Mouse (Mus musculus) lung, embryonic 16.5 days (tissue): ENCODE measurements around the gene S100a2. TPM values are rescaled to one million over a fixed set of nuclear protein-coding genes. Genes with fewer than 3 reads are reported as not detected.
A peak's percentile ranks its signal among the peaks of the same experiment; 100 is the strongest.

Experiments
- ATAC-seq: fragments of 200-750 bp; cut with Nextera tagmentation; 2 replicates; pipeline ENCODE4 v1.8.0; 2017; ENCODE audit warnings: low read depth, mild to moderate bottlenecking, moderate library complexity
- H3K27ac ChIP-seq: fragments of 300-500 bp; sonication (generic); 2 replicates; pipeline ENCODE4 v1.5.1; 2014; ENCODE audit warnings: mild to moderate bottlenecking, control low read depth, low read length
- H3K27me3 ChIP-seq: fragments of 300-500 bp; sonication (generic); 2 replicates; pipeline ENCODE4 v1.6.1; 2014; ENCODE audit warnings: low read depth, low read length, mixed read lengths; ENCODE audit not compliant: control insufficient read depth, insufficient read depth
- H3K36me3 ChIP-seq: fragments of 300-500 bp; sonication (generic); 2 replicates; pipeline ENCODE4 v1.6.1; 2014; ENCODE audit warnings: low read length; ENCODE audit not compliant: control insufficient read depth, insufficient read depth
- H3K4me1 ChIP-seq: fragments of 300-500 bp; sonication (generic); replicated peaks from 2 replicates; pipeline ENCODE4 v1.6.1; 2014; ENCODE audit warnings: low read length, mixed read lengths; ENCODE audit not compliant: control insufficient read depth, insufficient read depth
- H3K4me2 ChIP-seq: fragments of 300-500 bp; sonication (generic); 2 replicates; pipeline ENCODE4 v1.6.1; 2014; ENCODE audit warnings: low read depth, low read length, control low read depth
- H3K4me3 ChIP-seq: fragments of 300-500 bp; sonication (generic); 2 replicates; pipeline ENCODE4 v1.5.1; 2014; ENCODE audit warnings: mild to moderate bottlenecking, low read length, control low read depth
- H3K9ac ChIP-seq: fragments of 300-500 bp; sonication (generic); 2 replicates; pipeline ENCODE4 v1.6.1; 2014; ENCODE audit warnings: low read length, control low read depth
- H3K9me3 ChIP-seq: fragments of 300-500 bp; sonication (generic); 2 replicates; pipeline ENCODE4 v1.6.1; 2016; ENCODE audit warnings: low read length; ENCODE audit not compliant: control insufficient read depth
- WGBS: fragments of 180-500 bp; shearing (Covaris S2); extraction: QIAGEN DNeasy Blood & Tissue Kit; methylation state at CpG from one replicate; pipeline ENCODE4 v1.1.7; 2014; 5-methylcytosine and 5-hydroxymethylcytosine counted together
- polyA plus RNA-seq: library from polyadenylated mRNA; unstranded; fragments of >200 nt; fragmentation: Nextera tagmentation; extraction: Ambion mirVana; gene quantifications from 2 replicates; pipeline ENCODE4 v1.2.1, GENCODE M21; 2015

S100a2 gene
- polyA plus RNA-seq = not detected in 2 replicates

DNA sequence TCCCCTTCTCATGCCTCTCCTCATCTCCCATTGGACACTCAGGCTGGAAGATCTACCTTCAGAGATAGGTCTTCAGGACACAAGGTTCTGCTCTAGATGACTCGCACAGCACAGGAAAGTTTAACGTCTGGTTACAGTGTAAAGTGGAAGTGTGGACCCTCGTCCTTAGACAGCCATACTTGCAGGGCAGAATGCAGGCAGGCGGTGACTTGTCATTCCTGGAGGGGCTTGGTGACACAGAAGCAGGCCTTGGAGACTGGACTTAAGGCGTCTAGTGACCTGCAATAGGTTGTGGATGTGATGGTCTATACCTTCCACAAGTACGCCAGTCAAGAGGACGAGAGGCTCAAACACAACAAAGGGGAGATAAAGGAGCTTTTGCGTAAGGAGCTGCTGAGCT is at the start of gene S100a2:
Gene S100a2, plus strand, starts transcription at position 301 of the 400 bp plus-strand sequence.
- Histone ChIP-seq H3K4me1 (peaks cover 5% of the 10 kb centered on the region; the same call in 1 of the 2 replicates), H3K9me3 (no peaks in the 10 kb centered on the region), H3K27ac (no peak within 1 kb of the TSS), H3K4me3 (no peak within 1 kb of the TSS), H3K4me2 (no peak within 1 kb of the TSS), H3K9ac (no peak within 1 kb of the TSS), H3K27me3 (no peaks in the 10 kb centered on the region), H3K36me3 (no peaks in the 10 kb centered on the region)
- no peak for ATAC-seq
- 74% methylated on average over 8 of the region's 8 CpGs for WGBS

DNA sequence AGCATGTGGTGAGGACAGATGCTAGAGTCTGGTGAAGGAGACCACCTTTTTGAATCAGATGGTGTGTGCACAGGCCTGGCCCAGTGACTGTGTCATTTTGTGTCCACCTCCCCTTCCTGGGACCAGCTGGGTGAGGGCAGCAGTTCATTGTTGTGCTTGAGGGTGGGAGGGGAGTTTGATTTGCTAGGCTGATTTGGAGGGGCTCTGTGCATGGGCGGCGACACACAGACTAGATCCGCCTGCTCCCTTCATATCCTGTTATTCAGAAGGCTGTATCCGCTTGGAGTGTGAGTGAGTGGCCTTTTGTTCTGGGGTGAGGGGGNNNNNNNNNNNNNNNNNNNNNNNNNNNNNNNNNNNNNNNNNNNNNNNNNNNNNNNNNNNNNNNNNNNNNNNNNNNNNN is 49.1 kb upstream of the S100a2 start:
- ATAC-seq = peak; percentile 68
- WGBS = 35% methylated on average over 4 of the region's 4 CpGs

DNA sequence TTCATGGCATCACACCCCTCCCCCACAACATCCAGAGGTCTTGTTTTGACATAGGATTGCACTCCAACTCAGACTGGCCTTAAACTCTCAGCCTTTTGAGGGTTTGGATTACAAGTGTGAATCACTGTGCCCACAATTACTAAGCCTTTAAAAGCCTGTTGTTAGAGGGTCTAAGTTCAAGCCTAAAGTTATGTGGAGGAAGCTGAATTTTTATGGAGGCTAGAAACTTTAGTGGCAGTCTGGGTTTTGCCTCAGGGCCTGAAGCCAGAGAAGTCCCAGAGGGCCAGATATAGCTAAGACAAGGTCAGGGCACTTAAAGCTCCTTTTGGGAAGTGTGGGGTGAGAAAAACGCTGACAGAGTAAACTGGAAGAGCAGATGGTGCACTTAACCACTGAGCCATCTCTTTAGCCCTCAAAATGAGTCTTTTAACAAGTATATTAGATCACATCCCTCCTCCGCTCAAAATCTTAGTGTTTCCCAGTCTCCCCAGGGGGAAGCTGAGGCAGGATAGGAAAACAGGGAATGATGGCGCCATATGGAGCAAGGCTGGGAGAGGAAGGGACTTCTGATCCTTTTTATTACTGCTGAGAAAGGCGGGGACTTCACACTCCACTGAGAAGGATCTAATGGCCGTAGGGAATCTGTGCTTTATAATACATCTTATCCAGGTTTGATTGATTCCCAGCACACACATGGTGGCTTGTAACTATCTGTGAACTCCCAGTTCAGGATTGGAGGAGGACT is 40.2 kb upstream of the S100a2 start:
- Histone ChIP-seq H3K27ac (no peak overlapping the region), H3K4me3 (no peak overlapping the region), H3K27me3 (no peaks in the 10 kb centered on the region), H3K36me3 (no peaks in the 10 kb centered on the region), H3K4me2 (no peak overlapping the region), H3K9ac (no peak overlapping the region), H3K9me3 (no peaks in the 10 kb centered on the region), H3K4me1 (no peaks in the 10 kb centered on the region)
- no peak for ATAC-seq
- WGBS = 58% methylated on average over 5 of the region's 5 CpGs

More for the DNA sequence above, 49.1 kb upstream of the S100a2 start:
- no peaks in the 10 kb centered on the region for H3K36me3 ChIP-seq
- H3K9me3 ChIP-seq = no peaks in the 10 kb centered on the region
- no peaks in the 10 kb centered on the region for H3K27me3 ChIP-seq
- H3K4me2 ChIP-seq = peak overlapping the region; percentile 26
- H3K4me3 ChIP-seq = peak overlapping the region; percentile 35
- no peaks in the 10 kb centered on the region; the same call in 1 of the 2 replicates for H3K4me1 ChIP-seq
- H3K27ac ChIP-seq = peak overlapping the region; percentile 58
- H3K9ac ChIP-seq = peak overlapping the region; percentile 63

DNA sequence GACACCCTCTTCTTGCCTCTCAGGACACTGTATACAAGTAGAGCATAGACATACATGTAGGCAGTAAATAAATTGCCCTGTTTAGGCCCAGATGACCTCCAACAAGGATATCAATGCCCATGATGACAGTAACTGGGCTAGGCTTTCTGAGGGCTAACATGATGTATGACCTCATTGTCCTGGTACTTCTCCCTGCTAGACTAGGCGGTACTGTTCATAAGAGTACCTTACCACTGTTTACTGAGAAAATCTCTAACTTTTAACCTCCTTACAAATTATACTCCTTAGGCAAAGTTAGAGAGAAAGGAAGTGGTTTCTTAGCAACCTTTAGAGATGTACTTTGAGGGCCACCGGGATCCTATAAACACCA is 39.6 kb upstream of the S100a2 start:
- Histone ChIP-seq H3K27ac (no peak overlapping the region), H3K4me2 (no peak overlapping the region), H3K9ac (no peak overlapping the region), H3K9me3 (no peaks in the 10 kb centered on the region), H3K36me3 (no peaks in the 10 kb centered on the region), H3K4me3 (no peak overlapping the region), H3K27me3 (no peaks in the 10 kb centered on the region), H3K4me1 (no peaks in the 10 kb centered on the region)
- ATAC-seq = no peak
- WGBS = 76% methylated on average over 2 of the region's 2 CpGs

DNA sequence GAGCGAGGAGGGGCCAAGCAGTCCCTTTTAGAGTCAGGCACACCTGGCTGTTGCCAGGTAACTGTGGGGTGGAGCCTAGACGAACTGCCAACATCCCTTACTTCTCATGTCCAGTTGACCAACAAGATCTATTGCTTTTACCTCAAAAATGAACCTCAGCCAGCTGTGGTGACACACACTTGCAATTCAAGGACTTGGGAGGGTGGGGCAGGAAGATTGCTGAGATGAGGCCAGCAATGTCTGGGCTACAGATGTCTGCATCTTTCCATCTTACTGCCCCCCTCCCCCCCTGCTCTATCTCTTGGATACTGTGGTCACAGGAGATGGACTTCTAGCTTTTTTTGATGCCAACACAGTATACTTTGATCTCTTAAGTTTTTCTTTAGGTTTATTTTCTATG is 37.8 kb upstream of the S100a2 start:
- Histone ChIP-seq H3K4me1 (no peaks in the 10 kb centered on the region), H3K36me3 (no peaks in the 10 kb centered on the region), H3K27ac (no peak overlapping the region), H3K4me3 (no peak overlapping the region), H3K27me3 (no peaks in the 10 kb centered on the region), H3K4me2 (no peak overlapping the region), H3K9ac (no peak overlapping the region), H3K9me3 (no peaks in the 10 kb centered on the region)
- ATAC-seq = no peak
- 80% methylated on average over 2 of the region's 2 CpGs for WGBS

DNA sequence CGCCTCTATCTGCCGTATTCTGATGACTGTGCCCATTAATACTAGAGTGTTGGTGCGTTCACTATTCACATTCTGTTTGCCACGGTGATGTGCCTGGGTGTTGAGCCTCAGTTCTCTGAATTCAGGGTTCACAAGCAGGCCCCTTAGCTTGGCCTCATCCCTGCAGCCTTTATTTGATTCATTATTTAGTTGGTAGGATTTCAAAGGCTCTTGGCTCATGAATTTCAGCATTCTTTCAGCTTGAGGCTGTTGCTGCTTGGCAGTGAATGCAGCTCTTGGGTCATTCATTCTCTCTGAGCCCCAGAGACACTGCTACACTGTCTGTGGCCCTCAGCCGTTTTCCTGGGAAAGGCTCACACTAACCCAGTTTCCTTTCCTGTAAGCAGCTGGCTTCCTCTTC is 34.1 kb upstream of the S100a2 start:
- Histone ChIP-seq H3K4me2 (no peak overlapping the region), H3K9me3 (no peaks in the 10 kb centered on the region), H3K4me1 (no peaks in the 10 kb centered on the region), H3K9ac (no peak overlapping the region), H3K36me3 (no peaks in the 10 kb centered on the region), H3K27me3 (no peaks in the 10 kb centered on the region), H3K27ac (no peak overlapping the region), H3K4me3 (no peak overlapping the region)
- ATAC-seq = no peak
- 55% methylated on average over 5 of the region's 5 CpGs for WGBS

DNA sequence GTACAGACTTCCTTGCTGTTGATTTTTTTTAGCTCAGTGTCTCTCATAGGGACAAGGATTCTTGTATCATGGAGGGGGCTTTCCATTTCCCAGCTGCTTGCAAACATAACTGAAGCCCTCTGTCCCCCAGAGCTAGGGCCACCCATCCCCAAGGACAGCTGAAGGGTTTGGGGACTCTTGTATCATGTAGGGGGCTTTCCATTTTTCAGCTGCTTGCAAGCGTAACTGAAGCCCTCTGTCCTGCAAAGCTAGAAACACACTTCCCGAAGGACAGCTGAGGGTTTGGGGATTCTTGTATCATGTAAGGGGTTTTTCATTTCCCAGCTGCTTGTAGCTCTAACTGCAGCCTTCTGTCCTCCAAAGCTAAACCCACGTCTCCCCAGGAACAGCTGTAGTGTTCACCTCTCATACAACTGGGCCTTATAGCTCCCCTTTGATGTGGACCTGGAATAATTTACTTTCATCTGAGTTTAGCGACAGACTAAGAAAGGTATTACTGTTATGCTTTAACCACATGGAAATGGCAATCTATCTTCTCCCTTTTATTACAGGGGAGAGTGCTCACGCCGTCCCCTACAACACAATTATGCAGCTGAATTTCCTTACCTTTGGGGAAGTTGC is 29.9 kb upstream of the S100a2 start, which contains the start of gene S100a3:
Gene S100a3, plus strand, starts transcription at position 571 of the 621 bp plus-strand sequence.
- Histone ChIP-seq H3K36me3 (no peaks in the 10 kb centered on the region), H3K4me3 (no peak within 1 kb of the TSS), H3K4me1 (no peaks in the 10 kb centered on the region), H3K4me2 (no peak within 1 kb of the TSS), H3K27ac (no peak within 1 kb of the TSS), H3K9me3 (no peaks in the 10 kb centered on the region), H3K27me3 (no peaks in the 10 kb centered on the region), H3K9ac (no peak within 1 kb of the TSS)
- 82% methylated on average over 6 of the region's 6 CpGs for WGBS
- ATAC-seq = no peak

DNA sequence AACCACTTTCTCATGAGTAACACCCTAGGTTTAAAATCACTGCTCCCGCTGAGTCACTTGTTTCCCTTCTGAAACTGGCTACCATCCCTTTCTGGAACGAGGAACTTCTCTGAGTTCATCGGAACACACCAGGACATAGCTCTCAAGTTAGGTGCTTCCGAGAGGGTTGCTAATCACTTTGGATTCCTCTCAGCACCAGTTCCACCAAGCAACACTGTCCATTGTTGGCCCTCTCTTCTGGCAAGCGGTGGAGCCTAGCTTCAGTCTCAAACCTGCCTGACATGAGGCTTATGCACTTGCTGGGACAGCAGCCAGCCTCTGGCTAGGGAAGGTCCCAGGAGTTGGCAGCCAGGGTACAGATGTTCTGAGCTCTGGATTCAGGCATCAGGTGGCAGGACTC is 15.4 kb upstream of the S100a2 start:
- no peak for ATAC-seq
- H3K4me3 ChIP-seq = no peak overlapping the region
- no peaks in the 10 kb centered on the region for H3K27me3 ChIP-seq
- WGBS = 85% methylated on average over 5 of the region's 5 CpGs
- H3K27ac ChIP-seq = no peak overlapping the region
- H3K36me3 ChIP-seq = no peaks in the 10 kb centered on the region
- no peaks in the 10 kb centered on the region for H3K4me1 ChIP-seq
- no peak overlapping the region for H3K9ac ChIP-seq
- H3K9me3 ChIP-seq = no peaks in the 10 kb centered on the region
- H3K4me2 ChIP-seq = no peak overlapping the region

DNA sequence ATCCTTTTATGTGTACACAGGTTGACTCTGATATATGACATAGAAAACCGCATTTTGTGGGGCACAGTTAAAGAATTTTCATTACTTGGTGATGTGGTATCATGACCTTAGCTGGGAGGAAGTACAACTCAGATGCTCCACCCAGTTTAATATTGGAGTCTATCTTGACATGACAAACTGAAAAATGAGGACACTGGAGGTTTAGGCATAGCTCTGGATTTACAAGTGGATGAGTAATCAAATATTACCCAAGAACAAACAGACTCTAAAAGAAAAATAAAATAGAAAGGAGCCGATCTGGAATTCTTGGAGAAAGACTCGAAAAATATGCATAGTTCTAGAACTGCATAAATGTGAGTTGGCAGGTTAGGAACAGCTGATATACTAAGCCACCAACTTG is 14.7 kb upstream of the S100a2 start:
- WGBS = 53% methylated on average over 3 of the region's 3 CpGs
- H3K27me3 ChIP-seq = no peaks in the 10 kb centered on the region
- ATAC-seq = no peak

More for the DNA sequence above, 14.7 kb upstream of the S100a2 start:
- Histone ChIP-seq H3K27ac (no peak overlapping the region), H3K36me3 (no peaks in the 10 kb centered on the region), H3K4me2 (no peak overlapping the region), H3K9me3 (no peaks in the 10 kb centered on the region), H3K4me1 (no peaks in the 10 kb centered on the region), H3K9ac (no peak overlapping the region), H3K4me3 (no peak overlapping the region)
